Mouse (Mus musculus) cerebellum, adult (tissue): ENCODE data around the gene Alx3.

Experiments used
- ATAC-seq: cut with Nextera tagmentation; 2 replicates; pipeline ENCODE4 v1.9.2; 2017; ENCODE audit warnings: mild to moderate bottlenecking, moderate library complexity, mixed read lengths; ENCODE audit not compliant: insufficient number of reproducible peaks, low FRiP score, low TSS enrichment

Alx3 gene

GRCm38 (mm10) chr3:107582130-107582874 is 12.5 kb upstream of the Alx3 start:
- ATAC-seq: no peak

- ATAC-seq: no peak
Observed at GRCm38 (mm10) chr3:107582875-107583767, 11.7 kb upstream of the Alx3 start.

GRCm38 (mm10) chr3:107583893-107584292 is 10.9 kb upstream of the Alx3 start:
- no peak for ATAC-seq

- no peak for ATAC-seq
Observed at GRCm38 (mm10) chr3:107586504-107586903, 8.3 kb upstream of the Alx3 start.

- no peak for ATAC-seq
Observed at GRCm38 (mm10) chr3:107591612-107592011, 3.2 kb upstream of the Alx3 start.

- ATAC-seq: no peak
Observed at GRCm38 (mm10) chr3:107593632-107594031, 1.2 kb upstream of the Alx3 start.

GRCm38 (mm10) chr3:107595264-107595937 is 570 bp downstream of the Alx3 start:
- ATAC-seq: no peak

GRCm38 (mm10) chr3:107595938-107596461 is 1.2 kb downstream of the Alx3 start:
- no peak for ATAC-seq

- no peak for ATAC-seq
Observed at GRCm38 (mm10) chr3:107596559-107596958, 1.7 kb downstream of the Alx3 start.

GRCm38 (mm10) chr3:107597134-107597533 is 2.3 kb downstream of the Alx3 start:
- ATAC-seq: no peak

GRCm38 (mm10) chr3:107597586-107598389 is 3.0 kb downstream of the Alx3 start:
- ATAC-seq: no peak

GRCm38 (mm10) chr3:107600127-107600526 is 5.3 kb downstream of the Alx3 start:
- ATAC-seq: no peak

- no peak for ATAC-seq
Observed at GRCm38 (mm10) chr3:107605304-107605703, 10.5 kb downstream of the Alx3 start.

- ATAC-seq: no peak
Observed at GRCm38 (mm10) chr3:107607221-107607620, 12.4 kb downstream of the Alx3 start.

- ATAC-seq: no peak
Observed at GRCm38 (mm10) chr3:107608808-107609207, 14.0 kb downstream of the Alx3 start.

GRCm38 (mm10) chr3:107609376-107609775 is 14.5 kb downstream of the Alx3 start:
- ATAC-seq: no peak

- ATAC-seq: no peak
Observed at GRCm38 (mm10) chr3:107611394-107611793, 16.6 kb downstream of the Alx3 start.

GRCm38 (mm10) chr3:107612902-107613525 is 18.2 kb downstream of the Alx3 start:
- peak; percentile 74 for ATAC-seq

- no peak for ATAC-seq
Observed at GRCm38 (mm10) chr3:107617800-107618199, 23.0 kb downstream of the Alx3 start.
